Mouse (Mus musculus): Measurements from ENCODE around the gene Ap1b1.

Gene Ap1b1

GRCm38 (mm10) chr11:5060756-5061412 is 74.3 kb downstream of the Ap1b1 start:
- POLR2A ChIA-PET, result interaction anchor here in 3 of 4 experiments (0.5 to 14.6 kb wide), 24 partner anchors 8 to 1097 kb away, joined by 3 to 359 read pairs (median 5); partner anchors contain the start of genes Ewsr1 (in 3 of the 3), Rhbdd3 (in 3 of the 3) and Pes1 (in 1 of the 3)
- CTCF ChIA-PET, result interaction anchor here in 3 of 4 experiments (1.1 to 1.6 kb wide), 10 partner anchors 13 to 178 kb away, joined by 3 to 13 read pairs (median 4); partner anchors contain the start of gene Nefh (in 1 of the 3)

- CTCF ChIA-PET, result interaction anchor here in 2 of 4 experiments (0.7 to 1.6 kb wide), 12 partner anchors 13 to 179 kb away, joined by 3 to 4 read pairs (median 3); no protein-coding TSS in a partner anchor
- POLR2A ChIA-PET, result interaction anchor here (0.5 to 14.6 kb wide), 34 partner anchors 7 to 1098 kb away, joined by 3 to 359 read pairs (median 5); partner anchors contain the start of genes Ewsr1 (in 4 of the 4), Rhbdd3 (in 4 of the 4), Ap1b1 (in 1 of the 4) and Nf2 (in 1 of the 4)
Observed at GRCm38 (mm10) chr11:5061413-5062139, 75.0 kb downstream of the Ap1b1 start.

GRCm38 (mm10) chr11:5062326-5062725 is 75.7 kb downstream of the Ap1b1 start:
- CTCF ChIA-PET, result interaction anchor here in 3 of 4 experiments (0.6 to 1.6 kb wide), 10 partner anchors 10 to 209 kb away, joined by 3 to 15 read pairs (median 4); no protein-coding TSS in a partner anchor
- POLR2A ChIA-PET, result interaction anchor here (0.6 to 14.6 kb wide), 38 partner anchors 8 to 1099 kb away, joined by 3 to 359 read pairs (median 4); partner anchors contain the start of genes Ewsr1 (in 4 of the 4), Rhbdd3 (in 4 of the 4), Ap1b1 (in 1 of the 4) and Nf2 (in 1 of the 4)

DNA sequence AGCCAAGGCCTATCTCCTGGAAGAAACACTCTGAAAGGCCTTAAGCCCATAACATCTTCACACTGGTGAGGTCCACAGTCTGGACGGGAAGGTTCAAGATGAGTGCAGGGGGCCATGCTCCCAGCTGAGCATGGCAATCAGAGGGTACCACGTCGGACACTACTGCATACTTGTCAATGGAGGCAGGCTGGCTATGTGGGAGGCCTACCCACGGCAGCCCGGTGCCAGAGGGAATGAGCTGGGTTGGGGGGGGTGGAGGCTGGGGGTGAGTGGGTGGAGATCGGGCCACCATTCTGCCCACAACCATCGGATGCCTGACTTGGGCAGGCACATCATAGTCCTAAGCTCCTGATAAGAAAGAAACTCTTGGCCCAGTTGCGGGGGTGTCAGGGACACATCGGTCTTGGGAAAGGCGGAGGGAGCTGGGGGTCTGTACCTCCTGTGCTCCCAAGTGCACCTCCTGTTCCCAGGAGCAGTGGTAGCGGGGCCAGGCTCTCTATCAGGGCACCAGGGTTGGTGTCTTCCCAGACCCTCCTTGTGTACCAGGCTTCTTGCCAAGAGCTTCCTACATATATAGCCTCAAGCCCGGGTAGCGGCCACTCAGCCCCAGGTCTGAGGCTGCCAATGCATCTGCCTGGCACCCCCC is 76.4 kb downstream of the Ap1b1 start:
- ChIA-PET POLR2A (interaction anchor here (0.6 to 14.6 kb wide), 32 partner anchors 8 to 1639 kb away, joined by 3 to 359 read pairs (median 4); partner anchors contain the start of genes Ewsr1 (in 4 of the 4), Rhbdd3 (in 4 of the 4), Ap1b1 (in 1 of the 4) and Nf2 (in 1 of the 4)), CTCF (interaction anchor here in 3 of 4 experiments (0.6 to 1.6 kb wide), 14 partner anchors 10 to 208 kb away, joined by 3 to 15 read pairs (median 4); partner anchors contain the start of gene Ewsr1 (in 1 of the 3))

- POLR2A ChIA-PET, result interaction anchor here (0.6 to 14.6 kb wide), 24 partner anchors 8 to 1638 kb away, joined by 3 to 359 read pairs (median 4); partner anchors contain the start of genes Ewsr1 (in 4 of the 4), Rhbdd3 (in 4 of the 4), Ap1b1 (in 1 of the 4) and Nipsnap1 (in 1 of the 4)
- CTCF ChIA-PET, result interaction anchor here in 3 of 4 experiments (0.6 to 2.0 kb wide), 12 partner anchors 12 to 91 kb away, joined by 3 to 11 read pairs (median 4); partner anchors contain the start of gene Ewsr1 (in 1 of the 3)
Observed at GRCm38 (mm10) chr11:5063561-5064281, 77.1 kb downstream of the Ap1b1 start.

GRCm38 (mm10) chr11:5064282-5065055 is 77.8 kb downstream of the Ap1b1 start:
- ChIA-PET CTCF (interaction anchor here (0.7 to 2.0 kb wide), 21 partner anchors 9 to 1037 kb away, joined by 3 to 11 read pairs (median 4); partner anchors contain the start of genes Ap1b1 (in 1 of the 4), Ewsr1 (in 1 of the 4) and Rhbdd3 (in 1 of the 4)), POLR2A (interaction anchor here (0.8 to 14.6 kb wide), 28 partner anchors 9 to 420 kb away, joined by 3 to 359 read pairs (median 5); partner anchors contain the start of genes Ewsr1 (in 3 of the 4) and Rhbdd3 (in 3 of the 4))

DNA sequence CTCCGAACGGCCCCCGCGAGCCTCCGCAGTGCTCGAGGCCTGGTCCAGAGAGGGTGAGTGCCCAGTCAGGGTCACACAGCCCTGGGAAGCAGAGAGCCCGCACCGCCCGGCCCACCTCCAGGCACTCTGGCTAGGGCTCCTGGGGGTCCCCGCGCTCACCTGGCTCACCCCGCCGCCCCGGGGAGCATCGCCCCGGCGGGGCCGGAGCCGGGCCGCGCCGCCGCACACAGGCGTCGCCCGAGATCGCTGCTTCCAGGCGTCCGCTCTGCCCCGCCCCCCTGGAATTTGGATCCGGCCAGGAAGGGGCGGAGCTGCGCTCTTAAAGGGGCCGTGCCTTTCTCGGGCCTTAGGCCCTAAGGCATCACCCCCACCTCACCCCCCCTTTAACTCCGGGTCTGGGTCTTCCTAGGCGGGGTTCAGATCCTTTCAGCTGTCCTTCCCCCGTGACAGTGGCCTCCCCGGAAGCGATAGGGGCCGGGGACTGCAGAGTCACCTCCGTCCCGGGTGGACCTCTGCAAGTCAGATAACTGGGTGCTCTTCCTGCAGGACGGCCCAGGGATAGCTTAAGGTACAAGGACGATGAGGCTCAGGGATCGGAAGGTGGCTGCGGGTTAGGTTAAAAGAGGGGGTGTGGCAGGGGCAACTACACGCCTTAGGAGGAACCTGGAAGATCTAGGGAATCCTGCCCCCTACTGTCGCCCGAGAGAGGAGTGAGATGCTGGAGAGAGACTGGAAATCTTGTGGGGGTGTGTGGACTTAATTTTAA is 78.6 kb downstream of the Ap1b1 start, which contains the start of gene Gas2l1:
Gene Gas2l1 (minus strand): TSS at position 272 of the 766 bp plus-strand sequence.
- CTCF ChIA-PET, result interaction anchor here (0.5 to 2.0 kb wide), 35 partner anchors 9 to 1038 kb away, joined by 3 to 11 read pairs (median 4); partner anchors contain the start of genes Ap1b1 (in 1 of the 4), Ewsr1 (in 1 of the 4) and Rhbdd3 (in 1 of the 4)
- POLR2A ChIA-PET, result interaction anchor here (0.7 to 14.6 kb wide), 37 partner anchors 9 to 798 kb away, joined by 3 to 359 read pairs (median 4); partner anchors contain the start of genes Ewsr1 (in 3 of the 4), Rhbdd3 (in 3 of the 4) and Ap1b1 (in 1 of the 4)

DNA sequence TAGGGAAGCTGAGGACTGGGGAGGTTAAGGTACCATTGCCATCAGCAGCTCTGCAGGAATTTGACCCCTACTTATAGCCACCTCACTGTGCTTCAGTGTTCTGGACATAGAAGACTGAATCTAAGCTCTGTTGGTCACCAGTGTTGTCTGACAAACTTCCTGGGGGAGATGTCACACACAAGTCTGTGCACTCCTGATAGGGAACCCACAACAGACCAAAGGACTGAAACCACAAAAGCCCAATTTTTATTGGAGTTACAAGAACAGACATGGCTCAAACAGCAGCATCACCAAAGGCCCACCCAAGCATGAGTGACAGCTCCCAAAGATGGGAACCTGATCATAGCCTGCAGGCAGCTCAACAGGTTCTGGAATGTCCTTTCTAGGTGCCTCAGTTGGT is 80.4 kb downstream of the Ap1b1 start:
- CTCF ChIA-PET, result interaction anchor here in 2 of 4 experiments (0.6 to 1.1 kb wide), 2 partner anchors 22 to 1684 kb away, joined by 3 read pairs; no protein-coding TSS in a partner anchor
- POLR2A ChIA-PET, result interaction anchor here in 3 of 4 experiments (0.6 to 14.6 kb wide), 8 partner anchors 9 to 32 kb away, joined by 3 to 359 read pairs (median 12); partner anchors contain the start of genes Ewsr1 (in 2 of the 3) and Rhbdd3 (in 2 of the 3)

GRCm38 (mm10) chr11:5068126-5068971 is 81.7 kb downstream of the Ap1b1 start:
- POLR2A ChIA-PET, result interaction anchor here in 2 of 4 experiments (1.1 to 14.6 kb wide), 5 partner anchors 8 to 28 kb away, joined by 3 to 359 read pairs (median 5); partner anchors contain the start of genes Ewsr1 (in 1 of the 2) and Rhbdd3 (in 1 of the 2)
- CTCF ChIA-PET, result interaction anchor here in 1 of 4 experiments (1.1 kb wide), 1 partner anchor 21 kb away, joined by 3 read pairs; no protein-coding TSS in a partner anchor

DNA sequence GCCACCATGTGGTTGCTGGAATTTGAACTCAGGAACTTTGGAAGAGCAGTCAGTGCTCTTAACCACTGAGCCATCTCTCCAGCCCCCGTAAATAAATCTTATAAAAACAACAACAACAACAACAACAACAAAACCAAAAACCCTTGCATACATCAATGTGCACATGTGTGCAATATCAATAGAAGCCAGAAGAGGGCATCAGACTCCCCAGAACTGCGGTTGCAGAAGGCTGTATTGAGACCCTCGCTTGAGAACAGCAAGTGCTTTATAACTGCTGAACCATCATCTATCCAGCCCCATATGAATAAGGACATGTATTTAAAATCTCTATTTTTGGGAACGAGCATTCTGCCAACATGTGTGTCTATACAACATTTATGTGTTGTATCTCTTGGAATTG is 88.3 kb downstream of the Ap1b1 start:
- ChIA-PET CTCF (interaction anchor here in 2 of 4 experiments (0.6 to 3.1 kb wide), 7 partner anchors 9 to 101 kb away, joined by 3 to 11 read pairs (median 7); partner anchors contain the start of gene Gas2l1 (in 2 of the 2)), POLR2A (interaction anchor here in 3 of 4 experiments (0.5 to 7.0 kb wide), 11 partner anchors 8 to 360 kb away, joined by 3 to 117 read pairs (median 5); partner anchors contain the start of genes Gas2l1 (in 2 of the 3), Ewsr1 (in 1 of the 3), Rasl10a (in 1 of the 3) and Rhbdd3 (in 1 of the 3))

GRCm38 (mm10) chr11:5075760-5076159 is 89.1 kb downstream of the Ap1b1 start:
- ChIA-PET CTCF (interaction anchor here in 2 of 4 experiments (0.6 to 3.1 kb wide), 8 partner anchors 10 to 102 kb away, joined by 3 to 11 read pairs (median 6); partner anchors contain the start of gene Gas2l1 (in 2 of the 2)), POLR2A (interaction anchor here (0.5 to 7.0 kb wide), 18 partner anchors 9 to 406 kb away, joined by 3 to 117 read pairs (median 4); partner anchors contain the start of genes Gas2l1 (in 2 of the 4), Ewsr1 (in 1 of the 4), Rasl10a (in 1 of the 4) and Rhbdd3 (in 1 of the 4))

DNA sequence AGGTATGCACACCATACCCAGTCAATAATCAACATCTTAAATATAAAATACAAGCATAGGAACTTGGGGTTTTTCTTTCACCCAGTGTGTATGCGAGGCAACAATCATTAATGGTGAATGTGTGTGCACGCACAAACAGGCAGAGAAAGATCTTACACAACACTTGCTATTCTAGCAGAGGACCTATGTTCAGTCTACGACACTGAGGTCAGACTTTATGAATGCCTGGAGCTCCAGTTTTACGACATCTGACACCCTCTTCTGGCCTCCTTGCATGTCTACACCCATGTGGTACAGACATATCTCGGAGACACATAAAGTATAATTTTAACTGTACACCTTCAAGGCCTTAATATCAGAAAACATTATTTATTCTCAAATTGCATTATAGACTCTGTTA is 90.2 kb downstream of the Ap1b1 start:
- POLR2A ChIA-PET, result interaction anchor here in 2 of 4 experiments (0.8 to 7.0 kb wide), 8 partner anchors 9 to 38 kb away, joined by 3 to 117 read pairs (median 29); partner anchors contain the start of genes Ewsr1 (in 1 of the 2), Gas2l1 (in 1 of the 2), Rasl10a (in 1 of the 2) and Rhbdd3 (in 1 of the 2)
- CTCF ChIA-PET, result interaction anchor here in 3 of 4 experiments (0.6 to 2.5 kb wide), 8 partner anchors 11 to 1371 kb away, joined by 3 to 11 read pairs (median 4); partner anchors contain the start of gene Gas2l1 (in 2 of the 3)

GRCm38 (mm10) chr11:5089147-5089546 is 102.5 kb downstream of the Ap1b1 start:
- CTCF ChIA-PET, result interaction anchor here in 2 of 4 experiments (1.1 kb wide), 2 partner anchors 22 to 116 kb away, joined by 3 to 4 read pairs; no protein-coding TSS in a partner anchor
- POLR2A ChIA-PET, result interaction anchor here (0.5 to 9.0 kb wide), 13 partner anchors 7 to 1800 kb away, joined by 3 to 444 read pairs (median 7); partner anchors contain the start of genes Ewsr1 (in 3 of the 4), Rhbdd3 (in 3 of the 4), Gas2l1 (in 2 of the 4) and Rasl10a (in 1 of the 4)

Data from embryonic stem cell, embryonic (primary cell).